8 mouse cellular contexts compared by ENCODE assay signal in genomic region chr8:119777765-119778164, GRCm38 (mm10). TPM values are rescaled to one million over a fixed set of nuclear protein-coding genes. Genes with fewer than 3 reads are reported as not detected.
A peak's percentile ranks its signal among the peaks of the same experiment; 100 is the strongest.
DNase-seq lines count a peak whose midpoint lies in the region; ATAC-seq and TF ChIP-seq lines count a peak whose summit lies in the region.

No protein-coding gene starts in this region.

- H3K9ac ChIP-seq in liver, adult 2 months (ENCODE audit: low read depth, low read length) = peak overlapping the region; percentile 67
- peak overlapping the region; percentile 67 for H3K9ac ChIP-seq in lung, embryonic 14.5 days
- H3K9ac ChIP-seq in stomach, embryonic 15.5 days = peak overlapping the region; percentile 51

- 0 out of 2 replicates have a peak, but pooled peaks cover 7% of the 10 kb centered on the region for H3K79me2 ChIP-seq in liver, adult 2 months (ENCODE audit: control insufficient read depth, insufficient read depth, low read length)

- no peak for TF ChIP-seq CTCF in liver, adult 2 months (IDR thresholded peaks at IDR 0.05; ENCODE audit: low read depth, low read length)
- no peak for TF ChIP-seq CTCF in lung, embryonic 14.5 days (IDR thresholded peaks at IDR 0.05; ENCODE audit: low read depth)

- peak overlapping the region; percentile 60 for H3K4me3 ChIP-seq in liver, adult 2 months (ENCODE audit: insufficient read depth, low read depth, low read length)
- peak overlapping the region; percentile 58 for H3K4me3 ChIP-seq in lung, embryonic 14.5 days (ENCODE audit: low read depth, low read length)
- H3K4me3 ChIP-seq in stomach, embryonic 15.5 days (replicated peaks) = peak overlapping the region; percentile 65

- peak; percentile 59 for DNase-seq in adrenal gland, postnatal 10 days
- DNase-seq in adrenal gland, adult 2 months = no peak
- DNase-seq in liver, adult 2 months (ENCODE audit: extremely low read depth, low read depth, low spot score) = no peak
- no peak for DNase-seq in liver
- DNase-seq in lung, embryonic 14.5 days = peak; percentile 49
- DNase-seq in spleen, postnatal 14 days (ENCODE audit: low spot score in 2 of 2) = no peak

- 20% methylated on average over 7 of the region's 7 CpGs for WGBS in liver, adult 2 months
- WGBS in lung, embryonic 14.5 days = 15% methylated on average over 7 of the region's 7 CpGs
- WGBS in stomach, embryonic 15.5 days = 14% methylated on average over 7 of the region's 7 CpGs

- H3K36me3 ChIP-seq in liver, adult 2 months (ENCODE audit: control insufficient read depth, insufficient read depth, low read length) = no peaks in the 10 kb centered on the region
- no peaks in the 10 kb centered on the region for H3K36me3 ChIP-seq in lung, embryonic 14.5 days (ENCODE audit: insufficient read depth)
- 0 out of 2 replicates have a peak, but pooled peaks cover 4% of the 10 kb centered on the region for H3K36me3 ChIP-seq in stomach, embryonic 15.5 days

- no peak for TF ChIP-seq POLR2A in liver, adult 2 months (IDR thresholded peaks at IDR 0.05; ENCODE audit: extremely low read depth, insufficient read depth, low read length)

- peak; percentile 6; the same call in 1 of the 2 replicates for ATAC-seq in granulocyte monocyte progenitor cell, adult 5-6 weeks (replicated peaks; ENCODE audit: poor library complexity, severe bottlenecking)
- peak; percentile 15; the same call in 1 of the 2 replicates for ATAC-seq in lung, embryonic 14.5 days (ENCODE audit: insufficient read depth)
- peak; percentile 8; the same call in 1 of the 2 replicates for ATAC-seq in stomach, embryonic 15.5 days (ENCODE audit: insufficient read depth, low FRiP score, low read depth)

- H3K27ac ChIP-seq in liver, adult 2 months (replicated peaks; ENCODE audit: insufficient read depth, low read depth, low read length) = peak overlapping the region; percentile 63
- H3K27ac ChIP-seq in lung, embryonic 14.5 days (ENCODE audit: low read depth) = peak overlapping the region; percentile 88
- peak overlapping the region; percentile 73 for H3K27ac ChIP-seq in stomach, embryonic 15.5 days

- peak overlapping the region; percentile 88 for H3K4me2 ChIP-seq in lung, embryonic 14.5 days
- H3K4me2 ChIP-seq in stomach, embryonic 15.5 days = peak overlapping the region; percentile 84

- H3K27me3 ChIP-seq in liver, adult 2 months (ENCODE audit: control insufficient read depth, insufficient read depth, low read length) = no peaks in the 10 kb centered on the region
- no peaks in the 10 kb centered on the region for H3K27me3 ChIP-seq in lung, embryonic 14.5 days (ENCODE audit: insufficient read depth, low read length)
- no peaks in the 10 kb centered on the region for H3K27me3 ChIP-seq in stomach, embryonic 15.5 days (replicated peaks)

- peaks cover 8% of the 10 kb centered on the region; the same call in 1 of the 2 replicates for H3K4me1 ChIP-seq in liver, adult 2 months (ENCODE audit: control insufficient read depth, insufficient read depth, low read length)
- peaks cover 10% of the 10 kb centered on the region; the same call in 1 of the 2 replicates for H3K4me1 ChIP-seq in lung, embryonic 14.5 days (ENCODE audit: insufficient read depth)
- H3K4me1 ChIP-seq in stomach, embryonic 15.5 days = peaks cover 24% of the 10 kb centered on the region

- no peaks in the 10 kb centered on the region for H3K9me3 ChIP-seq in lung, embryonic 14.5 days (ENCODE audit: low read depth, low read length)
- no peaks in the 10 kb centered on the region for H3K9me3 ChIP-seq in stomach, embryonic 15.5 days

RNA-seq across cellular contexts. Expression of gene Tldc1, which starts 0.5 kb away (rescaled TPM):
- 10 to 100 TPM in 1 of 2 experiments, 1 to 10 TPM in 1; 8.7 to 12.0 TPM for total RNA-seq in adrenal gland, postnatal 10 days (2021)
- 10 to 100 TPM in 1 of 2 experiments, 1 to 10 TPM in 1; 8.4 to 12.7 TPM for total RNA-seq in adrenal gland, adult 2 months (2021)
- polyA plus RNA-seq in adrenal gland, adult 2 months (2012; rRNA removed) = 13.0 and 13.2 TPM in 2 replicates
- 7.0 and 8.9 TPM in 2 replicates for total RNA-seq in liver, adult 2 months (2014; rRNA removed)
- 6.9 and 7.3 TPM in 2 replicates for polyA plus RNA-seq in liver, adult 2 months (2012; rRNA removed)
- total RNA-seq in granulocyte monocyte progenitor cell, adult 5-6 weeks (2014; fragmentation: Nextera tagmentation) = 7.5 and 11.2 TPM in 2 replicates
- total RNA-seq in granulocyte monocyte progenitor cell, adult 5-6 weeks (2017) = 2.2 and 3.9 TPM in 2 replicates
- polyA plus RNA-seq in lung, embryonic 14.5 days (2014; fragmentation: Nextera tagmentation; extraction: Ambion mirVana) = 9.7 and 10.3 TPM in 2 replicates
- polyA plus RNA-seq in stomach, embryonic 15.5 days (2015; fragmentation: Nextera tagmentation; extraction: Ambion mirVana) = 12.9 and 13.8 TPM in 2 replicates

Comparison
In these comparisons a context has a peak if more than half of its experiments do, and no peak if none do; other contexts are left out.
1. DNase-seq: peak in adrenal gland, postnatal 10 days (single experiment) and lung, embryonic 14.5 days (single experiment); none in adrenal gland, adult 2 months (single experiment), liver, adult 2 months (single experiment), liver (single experiment) and spleen, postnatal 14 days (0 of 2).
2. Peak in every context shown above with its lines, with median percentiles within 50 percentile points of each other: H3K27ac ChIP-seq, H3K4me3 ChIP-seq, H3K9ac ChIP-seq and ATAC-seq.